Mouse (Mus musculus) small intestine, adult 2 months (tissue): ENCODE measurements around the gene Atp2b2.

Experiments used
- CTCF ChIP-seq: fragments of 200-500 bp; IDR thresholded peaks from 2 replicates; pipeline ENCODE4 v1.5.1; 2012; ENCODE audit warnings: low read depth, mild to moderate bottlenecking, control low read depth, inconsistent platforms, low read length, moderate library complexity, mixed read lengths; ENCODE audit not compliant: insufficient replicate concordance, insufficient read length; ENCODE audit errors: extremely low read depth
- POLR2A ChIP-seq: fragments of 200-500 bp; IDR thresholded peaks from 2 replicates; pipeline ENCODE4 v1.6.1; 2012; ENCODE audit warnings: low read depth, mild to moderate bottlenecking, control low read depth, inconsistent platforms, low read length, moderate library complexity

GRCm38 (mm10) chr6:113970464-113970863, 71.9 kb downstream of the Atp2b2 start:
- no peak for TF ChIP-seq POLR2A
- TF ChIP-seq CTCF, result no peak
